Comparison of ENCODE assay signal across 8 mouse cellular contexts in genomic region chr7:6283451-6284075, GRCm38 (mm10). TPM values are rescaled to one million over a fixed set of nuclear protein-coding genes. Genes with fewer than 3 reads are reported as not detected.
A peak's percentile ranks its signal among the peaks of the same experiment; 100 is the strongest.
DNase-seq lines count a peak whose midpoint lies in the region; ATAC-seq and TF ChIP-seq lines count a peak whose summit lies in the region.

No protein-coding gene starts in this region.

- H3K79me2 ChIP-seq in C2C12 (ENCODE audit: control insufficient read depth, insufficient read depth), result no peaks in the 10 kb centered on the region

- H3K4me1 ChIP-seq in heart, embryonic 12.5 days (replicated peaks), result peaks cover 16% of the 10 kb centered on the region
- H3K4me1 ChIP-seq in kidney, postnatal 0 days (replicated peaks; ENCODE audit: insufficient read depth, low read length), result peaks cover 5% of the 10 kb centered on the region; the same call in 1 of the 2 replicates
- peaks cover 22% of the 10 kb centered on the region for H3K4me1 ChIP-seq in liver, embryonic 11.5 days (replicated peaks; ENCODE audit: control insufficient read depth, insufficient read depth, low read length)
- peaks cover 5% of the 10 kb centered on the region; the same call in 1 of the 2 replicates for H3K4me1 ChIP-seq in stomach, embryonic 14.5 days (ENCODE audit: control insufficient read depth, insufficient read depth, low read length)

- peak overlapping the region; percentile 76 for H3K27ac ChIP-seq in heart, embryonic 12.5 days (ENCODE audit: poor library complexity, severe bottlenecking)
- peak overlapping the region; percentile 81 for H3K27ac ChIP-seq in kidney, postnatal 0 days
- peak overlapping the region; percentile 57 for H3K27ac ChIP-seq in liver, embryonic 11.5 days (ENCODE audit: low read depth, low read length)
- peak overlapping the region; percentile 86 for H3K27ac ChIP-seq in stomach, embryonic 14.5 days (ENCODE audit: low read length)

- no peaks in the 10 kb centered on the region for H3K36me3 ChIP-seq in C2C12 (ENCODE audit: control insufficient read depth, insufficient read depth)
- H3K36me3 ChIP-seq in heart, embryonic 12.5 days, result no peaks in the 10 kb centered on the region
- H3K36me3 ChIP-seq in kidney, postnatal 0 days (ENCODE audit: insufficient read depth, low read length), result no peaks in the 10 kb centered on the region
- no peaks in the 10 kb centered on the region for H3K36me3 ChIP-seq in liver, embryonic 11.5 days (ENCODE audit: control insufficient read depth, insufficient read depth, low read length)
- no peaks in the 10 kb centered on the region for H3K36me3 ChIP-seq in stomach, embryonic 14.5 days (ENCODE audit: control insufficient read depth, insufficient read depth, low read length)

- no peaks in the 10 kb centered on the region for H3K79me3 ChIP-seq in C2C12 (ENCODE audit: low read depth)

- H3K27me3 ChIP-seq in C2C12 (ENCODE audit: control insufficient read depth, insufficient read depth, insufficient read length), result peaks cover 6% of the 10 kb centered on the region
- H3K27me3 ChIP-seq in heart, embryonic 12.5 days (replicated peaks), result no peaks in the 10 kb centered on the region
- no peaks in the 10 kb centered on the region for H3K27me3 ChIP-seq in kidney, postnatal 0 days (ENCODE audit: insufficient read depth, low read length)
- H3K27me3 ChIP-seq in liver, embryonic 11.5 days (replicated peaks; ENCODE audit: control insufficient read depth, insufficient read depth, low read length), result no peaks in the 10 kb centered on the region
- H3K27me3 ChIP-seq in stomach, embryonic 14.5 days (ENCODE audit: control insufficient read depth, insufficient read depth, low read length), result no peaks in the 10 kb centered on the region

- TF ChIP-seq CTCF in C2C12 (IDR thresholded peaks at IDR 0.05; ENCODE audit: control insufficient read depth, insufficient read depth, insufficient read length), result peak; percentile 35
- TF ChIP-seq CTCF in kidney, postnatal 0 days (IDR thresholded peaks at IDR 0.05; ENCODE audit: low read depth), result peak; percentile 43

- peak overlapping the region; percentile 32 for H3K4me3 ChIP-seq in C2C12 (ENCODE audit: insufficient read depth, poor library complexity, severe bottlenecking)
- peak overlapping the region; percentile 59 for H3K4me3 ChIP-seq in heart, embryonic 12.5 days
- H3K4me3 ChIP-seq in kidney, postnatal 0 days (replicated peaks; ENCODE audit: low read depth, low read length), result peak overlapping the region; percentile 55
- H3K4me3 ChIP-seq in liver, embryonic 11.5 days (ENCODE audit: low read depth, low read length), result peak overlapping the region; percentile 56
- H3K4me3 ChIP-seq in stomach, embryonic 14.5 days (ENCODE audit: low read depth, low read length), result peak overlapping the region; percentile 42

- H3K9me3 ChIP-seq in heart, embryonic 12.5 days (replicated peaks), result no peaks in the 10 kb centered on the region
- no peaks in the 10 kb centered on the region for H3K9me3 ChIP-seq in kidney, postnatal 0 days (replicated peaks; ENCODE audit: low read length)
- H3K9me3 ChIP-seq in liver, embryonic 11.5 days (ENCODE audit: control insufficient read depth, low read length), result no peaks in the 10 kb centered on the region
- H3K9me3 ChIP-seq in stomach, embryonic 14.5 days (ENCODE audit: control insufficient read depth, low read depth, low read length), result no peaks in the 10 kb centered on the region

- peak; percentile 86 for ATAC-seq in erythroblast, adult 5-6 weeks (replicated peaks; ENCODE audit: low FRiP score, poor library complexity, severe bottlenecking)
- peak; percentile 52; the same call in 1 of the 2 replicates for ATAC-seq in heart, embryonic 12.5 days (ENCODE audit: insufficient number of reproducible peaks, low FRiP score)
- peak; percentile 66 for ATAC-seq in kidney, postnatal 0 days (replicated peaks; ENCODE audit: low FRiP score, low read depth)
- peak; percentile 54 for ATAC-seq in liver, embryonic 11.5 days (replicated peaks; ENCODE audit: low FRiP score)
- ATAC-seq in stomach, embryonic 14.5 days (ENCODE audit: insufficient number of reproducible peaks, insufficient read depth, low FRiP score, low read depth), result peak; percentile 60

- DNase-seq in brain, adult 2 months (ENCODE audit: low read depth, low spot score), result peak; percentile 96
- DNase-seq in kidney, postnatal 0 days (ENCODE audit: low spot score), result peak; percentile 91
- peak; percentile 83 for DNase-seq in liver, embryonic 11.5 days (ENCODE audit: low spot score)
- peak; percentile 91 for DNase-seq in naive thymus-derived CD4-positive, alpha-beta T cell, adult 2 months (ENCODE audit: low read depth)

- under 1% methylated on average over 23 of the region's 23 CpGs for WGBS in heart, embryonic 12.5 days
- WGBS in kidney, postnatal 0 days, result under 1% methylated on average over 23 of the region's 23 CpGs
- WGBS in liver, embryonic 11.5 days, result under 1% methylated on average over 23 of the region's 23 CpGs
- WGBS in stomach, embryonic 14.5 days, result 1% methylated on average over 23 of the region's 23 CpGs

- H3K4me2 ChIP-seq in heart, embryonic 12.5 days, result peak overlapping the region; percentile 65
- H3K4me2 ChIP-seq in kidney, postnatal 0 days (ENCODE audit: low read length), result peak overlapping the region; percentile 73
- H3K4me2 ChIP-seq in liver, embryonic 11.5 days, result peak overlapping the region; percentile 56
- peak overlapping the region; percentile 52 for H3K4me2 ChIP-seq in stomach, embryonic 14.5 days (replicated peaks; ENCODE audit: low read depth, low read length)

- peak overlapping the region; percentile 78 for H3K9ac ChIP-seq in heart, embryonic 12.5 days
- peak overlapping the region; percentile 61 for H3K9ac ChIP-seq in kidney, postnatal 0 days (ENCODE audit: low read depth, low read length)
- H3K9ac ChIP-seq in liver, embryonic 11.5 days (ENCODE audit: low read depth, low read length), result peak overlapping the region; percentile 66
- H3K9ac ChIP-seq in stomach, embryonic 14.5 days (replicated peaks; ENCODE audit: low read depth, low read length), result no peak overlapping the region; the same call in 1 of the 2 replicates

- peak overlapping the region; percentile 74 for H3ac ChIP-seq in C2C12 (ENCODE audit: control insufficient read depth, insufficient read length, low read depth)

TF ChIP-seq in C2C12, 6 proteins besides CTCF, POLR2A, EP300 and RAD21:
- no peak for TF ChIP-seq MAX (IDR thresholded peaks at IDR 0.05)
- TF ChIP-seq CEBPB (IDR thresholded peaks at IDR 0.05; ENCODE audit: low read depth), result no peak
- TF ChIP-seq FOSL1 (IDR thresholded peaks at IDR 0.05; ENCODE audit: insufficient read depth, low read length, poor library complexity, severe bottlenecking), result no peak
- no peak for TF ChIP-seq MYOD1 (IDR thresholded peaks at IDR 0.05; ENCODE audit: control insufficient read depth, insufficient read length, low read depth)
- no peak for TF ChIP-seq MYOG (IDR thresholded peaks at IDR 0.05; ENCODE audit: control insufficient read depth, extremely low read depth, insufficient read length)
- TF ChIP-seq USF1 (IDR thresholded peaks at IDR 0.05; ENCODE audit: low read depth), result no peak

RNA-seq across cellular contexts. Expression of gene Zfp667, which starts 2.8 kb away (rescaled TPM):
- 1.4 TPM for polyA plus RNA-seq in C2C12 (2012; fragmentation: generic; extraction: Trizol)
- not detected in 2 replicates for total RNA-seq in erythroblast, adult 5-6 weeks (2015; ENCODE audit: low replicate concordance)
- 0.09 and 0.84 TPM in 2 replicates for total RNA-seq in erythroblast, adult 5-6 weeks (2017; ENCODE audit: low replicate concordance)
- polyA plus RNA-seq in heart, embryonic 12.5 days (2016; fragmentation: Nextera tagmentation; extraction: Ambion mirVana), result 3.7 and 4.2 TPM in 2 replicates
- 4.8 and 4.9 TPM in 2 replicates for polyA plus RNA-seq in kidney, postnatal 0 days (2015; fragmentation: Nextera tagmentation; extraction: Ambion mirVana)
- polyA plus RNA-seq in liver, embryonic 11.5 days (2014; fragmentation: Nextera tagmentation; extraction: Ambion mirVana), result 9.9 and 10.3 TPM in 2 replicates
- 8.7 and 9.0 TPM in 2 replicates for polyA plus RNA-seq in stomach, embryonic 14.5 days (2014; fragmentation: Nextera tagmentation; extraction: Ambion mirVana)

RNA-seq across cellular contexts. Expression of gene Epp13, which starts 31.1 kb away (rescaled TPM):
- not detected for polyA plus RNA-seq in C2C12 (2012; fragmentation: generic; extraction: Trizol)
- total RNA-seq in erythroblast, adult 5-6 weeks (2015; ENCODE audit: low replicate concordance), result not detected in 2 replicates
- total RNA-seq in erythroblast, adult 5-6 weeks (2017; ENCODE audit: low replicate concordance), result not detected in 2 replicates
- not detected in 2 replicates for polyA plus RNA-seq in heart, embryonic 12.5 days (2016; fragmentation: Nextera tagmentation; extraction: Ambion mirVana)
- not detected in 2 replicates for polyA plus RNA-seq in kidney, postnatal 0 days (2015; fragmentation: Nextera tagmentation; extraction: Ambion mirVana)
- polyA plus RNA-seq in liver, embryonic 11.5 days (2014; fragmentation: Nextera tagmentation; extraction: Ambion mirVana), result not detected in 2 replicates
- not detected in 2 replicates for polyA plus RNA-seq in stomach, embryonic 14.5 days (2014; fragmentation: Nextera tagmentation; extraction: Ambion mirVana)

RNA-seq across cellular contexts. Expression of gene Zfp583, which starts 47.5 kb away (rescaled TPM):
- 0.18 TPM for polyA plus RNA-seq in C2C12 (2012; fragmentation: generic; extraction: Trizol)
- not detected in 2 replicates for total RNA-seq in erythroblast, adult 5-6 weeks (2015; ENCODE audit: low replicate concordance)
- not detected in 2 replicates for total RNA-seq in erythroblast, adult 5-6 weeks (2017; ENCODE audit: low replicate concordance)
- 4.3 and 4.8 TPM in 2 replicates for polyA plus RNA-seq in heart, embryonic 12.5 days (2016; fragmentation: Nextera tagmentation; extraction: Ambion mirVana)
- 3.2 and 4.2 TPM in 2 replicates for polyA plus RNA-seq in kidney, postnatal 0 days (2015; fragmentation: Nextera tagmentation; extraction: Ambion mirVana)
- polyA plus RNA-seq in liver, embryonic 11.5 days (2014; fragmentation: Nextera tagmentation; extraction: Ambion mirVana), result 3.8 and 4.6 TPM in 2 replicates
- polyA plus RNA-seq in stomach, embryonic 14.5 days (2014; fragmentation: Nextera tagmentation; extraction: Ambion mirVana), result 5.2 and 5.8 TPM in 2 replicates

RNA-seq across cellular contexts. Expression of gene Gm3854, which starts 60.0 kb away (rescaled TPM):
- 0.01 TPM for polyA plus RNA-seq in C2C12 (2012; fragmentation: generic; extraction: Trizol)
- not detected in 2 replicates for total RNA-seq in erythroblast, adult 5-6 weeks (2015; ENCODE audit: low replicate concordance)
- not detected in 2 replicates for total RNA-seq in erythroblast, adult 5-6 weeks (2017; ENCODE audit: low replicate concordance)
- polyA plus RNA-seq in heart, embryonic 12.5 days (2016; fragmentation: Nextera tagmentation; extraction: Ambion mirVana), result 1.1 and 1.6 TPM in 2 replicates
- 0.39 and 0.64 TPM in 2 replicates for polyA plus RNA-seq in kidney, postnatal 0 days (2015; fragmentation: Nextera tagmentation; extraction: Ambion mirVana)
- polyA plus RNA-seq in liver, embryonic 11.5 days (2014; fragmentation: Nextera tagmentation; extraction: Ambion mirVana), result 1.3 and 1.5 TPM in 2 replicates
- polyA plus RNA-seq in stomach, embryonic 14.5 days (2014; fragmentation: Nextera tagmentation; extraction: Ambion mirVana), result 2.1 and 2.3 TPM in 2 replicates

Comparison
In these comparisons a context has a peak if more than half of its experiments do, and no peak if none do; other contexts are left out.
1. Peak in every context shown above with its lines: DNase-seq, ATAC-seq, H3K4me3 ChIP-seq and H3K27ac ChIP-seq.